Mouse (Mus musculus) thymus, postnatal 25 days (tissue): ENCODE measurements around the gene Fhl4.

Experiments
- DNase-seq: peaks from one replicate; pipeline ENCODE4 v3.0.0; 2022

The Fhl4 gene

DNA sequence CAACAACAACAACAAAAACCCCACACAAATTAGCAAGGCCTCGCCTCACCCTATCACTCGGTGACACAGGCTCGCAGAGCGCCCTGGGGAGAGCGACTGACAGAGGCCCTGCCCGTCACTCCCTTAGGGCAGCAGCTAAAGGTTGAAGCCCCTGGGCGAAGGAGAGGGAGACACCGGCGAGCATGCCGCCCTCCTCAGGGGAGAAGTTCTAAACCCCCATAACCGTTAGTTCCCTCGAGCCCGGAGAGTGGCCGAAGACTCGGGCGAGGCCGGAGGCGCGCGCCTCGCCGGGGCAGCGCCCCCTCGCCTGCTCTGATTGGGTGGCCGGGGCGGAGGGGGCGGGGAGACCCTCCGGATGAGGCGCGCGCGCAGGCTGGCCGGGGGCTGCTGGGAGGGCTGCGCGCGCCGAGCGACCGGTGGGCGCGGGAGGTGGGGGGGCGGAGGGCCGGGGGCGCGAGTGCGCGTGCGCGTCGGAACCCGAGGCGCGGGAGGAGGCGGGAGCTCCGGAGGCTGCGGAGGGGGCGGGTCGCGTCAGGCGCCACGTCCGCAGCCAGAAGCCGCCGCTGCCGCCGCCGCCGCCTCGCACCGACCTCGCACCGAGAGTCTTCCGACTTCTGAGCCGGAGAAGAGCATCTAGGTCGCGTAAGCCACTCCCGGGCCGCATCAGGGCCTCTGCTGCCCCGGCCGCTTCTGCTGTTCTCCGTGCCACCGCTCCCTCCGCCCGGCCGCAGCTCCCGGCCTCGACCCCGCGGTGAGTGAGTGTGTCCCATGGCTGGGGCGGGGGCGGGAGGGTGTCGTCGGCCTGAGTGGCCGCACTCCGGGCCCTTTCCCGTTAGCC, at the start of gene Fhl4, which contains the start of gene Tmem263:
Gene Fhl4, minus strand, starts transcription at position 249 of the 838 bp plus-strand sequence.
Gene Tmem263, plus strand, starts transcription at position 381 of the 838 bp plus-strand sequence.
- peak; percentile 90 for DNase-seq

DNA sequence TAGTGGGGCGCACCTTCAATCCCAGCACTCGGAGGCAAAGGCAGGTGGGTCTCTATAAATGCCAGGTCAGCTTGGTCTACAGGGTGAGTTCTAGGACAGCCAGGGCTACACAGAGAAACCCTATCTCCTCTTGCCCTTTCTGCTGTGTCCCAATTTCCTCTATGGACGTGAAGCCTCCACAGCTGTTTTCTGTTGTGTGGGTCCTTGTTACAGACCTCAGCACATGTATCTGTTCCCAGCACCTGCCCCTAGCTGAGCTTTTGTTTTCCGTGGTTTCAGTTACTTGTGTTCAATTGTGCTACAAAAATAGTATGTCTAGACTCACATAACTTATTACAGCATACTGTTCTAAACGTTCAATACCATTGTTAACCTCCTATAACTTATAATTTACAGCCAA, 46.9 kb upstream of the Fhl4 start:
- DNase-seq, result no peak

DNA sequence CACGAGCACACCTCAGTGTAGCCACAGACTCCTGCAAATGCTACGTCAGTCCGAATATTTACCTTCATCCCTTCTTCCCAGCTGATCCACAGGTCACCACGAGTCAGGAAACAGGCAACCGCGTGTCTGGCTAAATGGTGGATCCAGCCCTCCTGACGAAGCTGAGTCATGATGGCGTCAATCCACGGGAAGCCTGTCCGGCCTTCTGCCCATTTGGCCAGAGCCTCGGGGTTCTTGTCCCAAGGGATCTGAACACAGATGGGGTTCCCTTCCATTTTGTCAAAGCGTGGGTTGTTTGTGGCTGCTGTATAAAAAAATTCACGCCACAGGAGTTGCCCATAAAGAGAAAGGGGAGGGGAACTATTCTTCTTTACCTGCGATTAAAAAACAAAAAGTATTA, 44.0 kb upstream of the Fhl4 start:
- no peak for DNase-seq

DNA sequence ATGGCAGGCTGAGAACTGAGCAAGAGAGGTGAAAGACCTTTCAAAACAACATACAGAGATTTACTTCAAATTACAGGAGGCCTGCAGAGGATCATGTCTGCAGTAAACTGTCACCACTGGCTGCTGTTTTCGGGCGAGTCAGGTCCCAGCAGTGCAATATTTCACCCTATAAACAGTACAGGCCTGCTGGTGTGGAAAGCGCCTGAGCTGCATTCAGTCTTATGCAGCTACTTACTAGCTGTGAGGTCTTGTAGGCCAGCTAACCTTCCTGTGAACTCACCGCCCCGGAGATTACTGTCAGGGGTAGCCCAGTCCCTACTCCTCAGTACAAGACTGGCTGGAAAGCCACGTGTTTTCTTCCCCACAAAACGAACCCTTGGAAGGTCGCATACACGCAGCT, 39.2 kb upstream of the Fhl4 start:
- no peak for DNase-seq

DNA sequence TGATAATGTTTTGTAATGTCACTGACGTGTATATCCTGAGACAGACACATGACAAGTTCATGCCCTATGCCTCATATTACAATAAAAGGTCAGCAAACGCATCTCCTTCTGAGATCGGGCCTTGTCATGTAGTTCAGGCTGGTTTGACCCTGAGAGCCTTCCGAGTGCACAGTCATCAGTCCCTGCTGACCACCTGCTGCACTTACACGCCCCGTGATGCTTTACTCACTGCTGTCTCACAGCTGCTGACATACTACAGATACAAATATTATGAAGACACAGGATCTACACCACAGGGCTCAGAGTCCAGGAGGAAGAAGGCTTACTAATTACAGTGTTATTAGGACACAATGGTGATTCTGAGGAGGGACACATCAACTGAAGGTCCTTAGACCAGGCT, 34.3 kb upstream of the Fhl4 start:
- no peak for DNase-seq

DNA sequence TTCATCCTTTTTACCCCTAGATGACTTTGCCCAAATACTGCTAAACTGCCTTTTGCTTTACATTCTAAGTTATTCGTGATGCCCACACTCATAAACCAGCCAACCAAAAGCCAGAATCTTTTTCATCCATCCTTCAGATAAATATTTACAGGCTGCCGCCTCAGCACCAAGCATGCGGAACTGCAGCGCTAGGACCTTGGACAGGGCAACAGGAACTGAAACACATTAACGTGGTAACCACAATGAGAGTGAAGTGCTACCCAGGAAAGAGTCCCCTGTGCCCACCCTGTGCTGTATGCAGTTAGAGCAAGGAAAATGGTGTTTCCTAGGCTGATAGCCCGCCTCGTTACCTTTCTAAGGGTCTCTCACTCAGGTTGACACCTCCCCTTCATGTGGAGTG, 26.2 kb upstream of the Fhl4 start:
- peak; percentile 31 for DNase-seq

DNA sequence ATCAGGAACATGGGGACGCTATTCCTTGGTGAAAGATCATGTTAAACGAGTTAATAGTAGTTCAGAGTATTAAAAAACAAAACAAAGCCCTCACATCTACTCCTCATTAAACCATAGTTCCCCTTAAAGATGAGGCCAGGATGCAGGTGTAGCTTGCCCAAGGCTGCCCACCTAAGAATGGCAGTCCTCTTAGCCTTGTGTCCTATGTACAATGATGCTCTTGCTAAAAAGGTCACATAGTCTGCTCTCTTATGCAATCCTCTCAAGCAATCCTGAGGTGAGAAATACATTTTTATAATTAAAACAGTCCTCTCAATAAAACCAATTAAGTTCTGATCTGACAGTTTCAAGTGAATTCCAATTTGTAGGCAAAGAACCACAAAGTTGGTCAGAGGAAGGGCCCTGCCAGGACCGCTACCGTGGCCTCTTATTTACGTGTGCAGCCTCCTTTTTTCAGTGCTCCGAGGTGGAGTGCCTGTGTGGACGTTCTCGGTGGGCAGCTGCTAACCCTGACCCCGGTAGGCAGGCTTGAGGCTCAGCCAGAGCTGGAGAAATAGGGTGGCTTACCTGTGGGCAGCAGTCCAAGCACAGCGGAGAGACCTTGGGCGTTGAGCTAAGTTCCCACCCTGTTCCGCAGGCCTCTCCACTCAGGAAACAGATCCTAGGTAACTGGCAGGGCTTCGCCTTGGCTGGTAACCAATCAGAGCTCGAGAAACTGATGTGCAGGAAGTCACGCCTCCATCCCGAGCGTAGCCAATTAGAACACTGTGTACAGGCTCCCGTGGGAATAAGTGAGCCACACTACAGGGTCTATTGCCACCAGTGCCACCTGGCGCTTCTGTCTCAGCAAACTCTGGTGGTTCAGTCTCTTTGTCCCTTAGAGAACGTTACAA, 25.3 kb upstream of the Fhl4 start, which contains the start of gene Mterf2:
Gene Mterf2, minus strand, starts transcription at position 633 of the 893 bp plus-strand sequence.
- DNase-seq, result peak; percentile 91

DNA sequence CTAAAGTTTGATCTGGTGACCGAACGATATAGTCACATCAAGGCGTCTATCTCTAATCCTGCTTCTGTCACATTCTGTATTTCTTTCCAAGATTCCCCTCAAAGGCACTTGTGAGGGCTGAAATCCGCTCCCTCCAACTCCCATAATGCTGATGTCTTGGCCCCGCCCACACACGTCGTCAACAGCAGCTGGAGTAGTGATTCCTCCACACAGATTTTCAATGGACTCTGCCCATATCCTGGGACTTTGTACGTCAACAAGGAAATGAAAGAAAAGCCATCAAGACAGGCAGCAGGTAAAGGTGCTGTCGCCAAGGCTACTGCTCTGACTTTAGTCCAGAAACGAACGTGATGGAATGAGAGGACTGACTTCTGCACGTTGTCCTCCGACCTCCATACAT, 22.9 kb upstream of the Fhl4 start:
- DNase-seq, result no peak

DNA sequence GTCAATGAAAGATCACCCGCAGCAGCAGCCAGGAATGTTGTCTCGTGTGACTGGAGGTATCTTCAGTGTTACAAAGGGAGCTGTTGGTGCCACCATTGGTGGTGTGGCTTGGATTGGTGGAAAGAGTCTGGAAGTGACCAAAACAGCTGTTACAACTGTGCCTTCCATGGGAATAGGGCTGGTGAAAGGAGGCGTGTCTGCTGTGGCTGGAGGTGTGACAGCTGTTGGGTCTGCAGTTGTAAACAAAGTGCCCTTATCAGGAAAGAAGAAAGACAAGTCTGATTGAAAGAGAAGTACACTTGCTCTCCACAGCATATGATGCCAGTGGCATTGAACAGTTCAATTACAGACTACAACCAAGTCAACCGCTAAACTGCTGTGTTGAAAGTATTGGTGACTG, 12.1 kb upstream of the Fhl4 start:
- no peak for DNase-seq

DNA sequence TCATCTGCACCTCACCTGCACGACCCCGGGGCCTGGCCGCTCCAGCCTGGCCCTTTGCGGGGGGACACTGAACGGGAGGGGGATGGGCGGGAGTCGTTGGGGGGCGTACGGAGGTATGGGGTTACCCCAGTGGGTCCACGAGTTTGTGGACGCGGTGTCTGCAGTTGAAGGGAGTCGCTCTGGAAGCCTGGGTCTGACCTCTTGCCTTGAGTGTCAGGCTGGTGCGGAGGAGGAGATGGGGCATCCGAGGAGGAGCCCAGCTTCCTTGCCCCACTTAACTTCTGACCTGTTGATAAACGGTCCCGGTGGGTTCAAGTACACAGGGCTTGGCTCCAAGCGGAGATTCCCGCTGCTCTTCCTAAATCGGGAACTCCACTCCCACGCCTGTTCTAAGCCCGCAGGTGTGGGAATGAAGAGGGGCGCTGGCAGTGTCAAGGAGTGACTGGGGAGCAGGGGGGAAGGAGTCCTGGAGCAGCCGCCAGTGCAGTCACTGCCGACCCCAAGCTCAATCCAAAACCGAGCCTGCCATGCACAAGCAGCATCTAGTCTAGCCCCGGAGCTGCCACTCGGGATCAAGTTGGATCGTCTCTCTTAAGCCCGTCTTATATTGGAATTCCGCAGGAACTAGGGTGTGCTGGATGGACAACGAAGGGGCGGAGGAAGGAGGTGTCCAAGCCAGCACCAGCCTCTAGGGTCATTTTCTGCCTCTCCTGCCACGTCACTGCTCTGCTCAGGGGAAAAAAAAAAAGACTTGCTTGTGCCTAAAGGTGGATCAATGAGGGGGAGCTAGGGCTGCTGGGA, 990 bp upstream of the Fhl4 start:
- peak; percentile 42 for DNase-seq

DNA sequence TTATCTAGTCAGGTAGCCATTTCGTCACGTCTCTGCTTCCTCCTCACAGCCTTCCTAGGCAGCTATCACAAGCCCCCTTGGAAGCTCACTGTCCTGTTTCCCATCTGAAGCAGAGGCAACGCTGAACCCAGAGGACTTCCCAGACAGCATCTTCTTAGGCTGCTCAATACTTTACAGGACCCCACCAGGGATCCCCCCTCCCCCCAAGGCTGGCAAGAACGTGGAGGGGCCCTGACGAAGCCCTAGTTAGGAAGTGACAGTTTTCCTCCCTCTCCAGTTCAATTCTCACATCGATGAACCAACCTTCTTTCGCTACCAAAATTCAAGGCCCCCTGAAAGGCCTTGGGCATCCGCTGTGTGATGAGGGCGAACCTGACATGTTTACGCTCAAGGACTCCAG, 454 bp downstream of the Fhl4 start:
- DNase-seq, result no peak

DNA sequence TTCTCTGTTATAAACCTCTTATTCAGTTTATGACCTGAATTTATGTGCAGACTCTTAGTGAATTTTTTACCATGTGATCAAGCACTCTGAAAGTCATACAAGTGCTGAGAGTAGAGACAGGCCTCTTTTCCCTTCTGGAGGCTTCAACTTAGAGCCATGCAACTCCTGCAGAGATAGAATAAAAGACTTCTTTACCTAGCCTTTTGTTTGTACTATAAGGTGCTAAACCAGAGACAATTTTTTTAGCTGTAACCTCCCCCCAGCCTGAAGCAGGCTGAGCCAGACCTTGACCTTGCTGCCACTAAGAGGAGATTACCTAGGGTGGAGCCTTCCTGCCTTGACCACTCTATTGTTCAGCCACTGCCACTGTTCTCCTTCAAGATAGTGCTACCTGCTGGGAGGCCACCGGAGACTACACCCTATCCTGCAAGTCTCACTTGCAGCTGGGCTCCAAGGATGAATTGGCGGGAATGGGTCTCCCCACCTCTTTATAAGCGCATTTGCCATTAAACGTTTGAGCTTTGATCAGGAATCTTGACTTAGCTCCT, 30.6 kb downstream of the Fhl4 start:
- no peak for DNase-seq

DNA sequence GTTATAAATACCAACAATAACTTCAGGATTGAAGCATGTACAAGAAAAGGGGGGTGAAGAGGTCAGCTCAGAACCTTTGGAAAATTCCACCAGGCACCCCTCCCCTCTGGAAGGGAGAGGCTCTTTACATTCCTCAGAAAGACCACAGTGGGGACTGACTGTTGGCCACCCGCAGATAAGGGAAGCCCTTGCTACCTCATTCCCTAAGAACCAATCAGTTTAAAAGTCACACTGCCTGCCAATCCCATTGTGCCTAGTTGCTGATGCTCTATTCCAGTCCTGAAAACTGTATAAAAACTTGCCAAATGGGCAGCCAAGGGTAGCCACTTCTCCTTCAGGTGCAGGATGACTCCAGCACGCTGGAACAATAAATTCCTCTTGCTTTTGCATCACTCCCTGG, 47.4 kb downstream of the Fhl4 start:
- no peak for DNase-seq

DNA sequence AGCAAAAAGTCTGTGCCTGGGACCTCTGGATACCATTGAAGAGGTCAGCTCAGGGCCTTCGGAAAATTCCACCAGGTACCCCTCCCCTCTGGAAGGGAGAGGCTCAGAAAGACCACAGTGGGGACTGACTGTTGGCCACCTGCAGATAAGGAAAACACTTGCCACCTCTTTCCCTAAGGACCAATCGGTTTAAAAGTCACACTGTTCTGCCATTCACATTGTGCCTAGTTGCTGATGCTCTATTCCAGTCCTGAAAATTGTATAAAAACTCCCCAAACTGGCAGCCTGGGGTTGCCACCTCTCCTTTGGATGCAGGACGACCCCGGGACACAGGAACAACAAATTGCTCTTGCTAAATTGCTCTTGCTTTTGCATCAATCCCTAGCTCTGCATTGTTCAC, 49.8 kb downstream of the Fhl4 start:
- DNase-seq, result no peak

DNA sequence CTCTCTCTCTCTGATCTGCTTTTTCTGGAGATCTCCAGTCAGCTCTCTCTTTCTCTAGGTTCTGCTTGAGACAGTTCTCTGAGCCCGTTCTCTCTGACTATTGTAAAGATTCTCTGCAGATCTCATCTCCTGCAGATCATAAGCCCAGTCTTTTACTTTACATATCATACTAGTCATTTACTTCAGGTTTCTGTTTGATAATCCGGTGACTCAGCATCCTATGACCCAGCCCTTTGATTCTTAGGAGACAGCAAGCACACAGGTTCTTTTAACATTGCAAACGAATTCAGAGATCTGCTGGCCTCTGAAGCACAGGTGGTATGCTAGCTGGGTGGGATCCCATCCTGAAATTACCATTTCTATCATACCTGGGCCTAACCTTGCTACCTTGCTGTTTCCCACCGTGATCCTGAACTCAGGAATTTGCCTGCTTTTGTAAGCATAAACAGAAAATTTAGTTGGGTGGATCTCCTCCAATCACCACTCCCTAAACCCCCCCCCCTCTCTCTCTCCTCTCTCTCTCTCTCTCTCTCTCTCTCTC, 51.6 kb downstream of the Fhl4 start:
- DNase-seq, result no peak

DNA sequence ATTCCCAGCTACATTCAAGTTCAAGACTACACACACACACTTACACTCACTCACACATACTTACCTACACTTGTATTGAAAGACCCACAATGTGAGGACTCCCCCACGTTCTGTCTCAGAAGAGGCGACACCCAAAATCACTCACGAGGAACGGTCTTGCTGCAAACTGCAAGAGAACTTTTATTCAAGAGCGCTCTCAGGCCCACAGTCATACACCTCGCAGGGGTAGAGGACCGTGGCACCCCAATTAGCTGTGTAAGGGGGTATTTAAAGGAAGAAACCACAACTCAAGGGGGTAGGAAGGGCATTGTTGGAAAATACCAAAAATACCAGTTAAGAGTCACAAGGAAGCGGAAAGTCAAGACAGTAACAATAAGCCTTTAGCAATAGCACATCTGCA, 54.3 kb downstream of the Fhl4 start:
- no peak for DNase-seq

DNA sequence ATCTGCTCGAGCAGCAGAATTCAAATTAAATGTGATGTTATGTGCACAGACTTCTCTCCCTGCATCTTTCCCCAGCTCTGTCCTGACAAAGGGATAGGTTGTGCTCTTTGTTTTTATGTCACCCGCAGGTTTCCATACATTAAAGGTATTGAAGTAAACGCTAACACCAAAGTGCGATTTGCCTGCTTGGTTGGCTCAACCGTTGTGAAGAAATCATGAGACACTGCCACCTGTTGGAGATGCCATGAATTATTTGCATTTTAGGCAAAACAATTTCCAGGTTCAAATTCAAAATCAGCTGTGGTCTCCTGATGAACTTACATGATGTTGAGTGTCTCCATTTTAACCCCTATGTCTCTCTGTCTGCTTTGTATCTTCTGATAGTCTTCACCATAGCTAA, 55.7 kb downstream of the Fhl4 start:
- peak; percentile 28 for DNase-seq
